Mouse (Mus musculus): ENCODE measurements around the gene Kcnj9.

The Kcnj9 gene

DNA sequence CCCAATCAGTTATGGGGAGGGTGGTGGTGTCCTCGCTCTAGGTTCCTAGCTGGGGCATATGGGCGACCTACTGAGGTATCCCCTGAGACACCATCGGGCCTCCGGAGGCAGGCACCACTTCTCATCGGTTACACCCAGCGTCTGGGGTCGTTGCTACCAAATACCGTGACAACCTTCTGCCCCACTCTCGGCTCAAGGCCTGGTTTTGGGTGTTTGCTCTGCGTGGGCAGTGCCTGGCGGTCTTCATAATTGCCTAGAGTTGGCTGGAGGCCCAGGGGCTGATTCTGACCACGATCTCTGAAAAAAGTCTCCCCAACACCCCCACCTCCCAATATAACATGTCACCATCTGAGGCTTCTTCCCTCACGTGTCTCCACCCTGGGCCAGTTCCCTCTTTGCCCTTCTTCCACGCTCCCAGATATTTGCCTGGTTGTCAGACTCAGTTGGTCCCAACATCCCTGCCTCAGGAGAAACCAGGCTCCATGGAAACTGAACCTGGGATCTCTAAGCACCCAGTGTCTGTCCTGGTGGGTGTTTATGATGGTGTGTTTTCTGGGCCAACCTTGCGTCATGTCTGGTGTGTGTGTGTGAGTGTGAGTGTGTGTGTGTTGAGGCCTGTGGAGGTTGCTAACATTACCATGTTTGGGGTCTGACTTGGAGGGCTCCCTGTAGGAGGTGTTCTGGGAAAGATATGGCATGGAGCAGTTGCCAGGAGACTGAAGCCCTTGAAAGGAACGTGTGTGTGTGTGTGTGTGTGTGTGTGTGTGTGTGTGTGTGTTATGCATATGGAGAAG lies 16.2 kb downstream of the Kcnj9 start:
- DNase-seq (ENCODE audit: low spot score in 2 of 2): peak; percentile 70 to 82

DNA sequence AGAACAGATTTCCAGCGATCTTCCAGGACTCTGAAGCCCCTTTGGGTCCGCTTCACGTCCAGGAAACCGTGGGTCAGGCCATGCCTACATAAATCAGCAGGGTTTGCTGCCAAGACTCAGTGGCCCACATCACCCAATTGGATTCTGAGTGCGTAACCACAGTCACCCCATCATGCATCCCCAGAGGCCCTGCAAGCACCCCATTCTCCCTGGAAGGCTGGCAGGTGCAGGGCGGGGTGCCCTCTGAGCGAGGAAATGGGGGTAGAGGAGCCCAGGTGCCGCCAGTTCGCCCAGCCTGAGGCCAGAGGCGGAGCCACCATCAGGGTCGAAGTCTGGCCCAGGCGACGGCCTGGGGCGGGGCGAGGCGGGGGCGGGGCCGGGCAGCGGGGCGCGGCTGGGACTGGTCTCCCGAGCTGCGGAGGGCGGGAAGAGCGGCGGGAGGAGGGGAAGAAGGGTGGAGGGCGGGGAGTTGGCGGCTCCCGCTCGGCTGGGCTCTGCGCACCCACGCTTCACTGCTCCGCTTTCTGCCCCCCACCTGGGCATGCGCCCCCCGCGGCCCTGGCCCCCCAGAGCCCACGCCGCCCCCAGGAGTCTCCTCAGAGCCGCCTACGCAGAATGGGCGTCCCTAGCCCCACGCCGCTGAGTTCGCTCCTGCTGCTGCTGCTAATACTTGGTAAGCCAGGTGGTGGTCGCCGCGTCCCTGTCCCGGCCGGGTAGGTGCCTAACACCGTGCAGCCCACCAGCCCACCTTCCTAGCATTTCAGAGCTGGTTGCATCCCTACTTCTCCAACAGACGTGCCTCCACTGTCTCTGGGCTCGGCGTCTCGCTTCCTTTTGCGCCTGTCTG lies 17.0 kb downstream of the Kcnj9 start:
- DNase-seq (ENCODE audit: low spot score in 2 of 2): peak; percentile 87

GRCm38 (mm10) chr1:172311248-172311906 lies 17.7 kb downstream of the Kcnj9 start:
- DNase-seq (ENCODE audit: low spot score in 2 of 2): peak; percentile 56 to 75

GRCm38 (mm10) chr1:172309699-172310398 lies 19.3 kb downstream of the Kcnj9 start:
- peak; percentile 94 to 95 for DNase-seq (ENCODE audit: low spot score in 2 of 2)

- peak; percentile 76 to 89 for DNase-seq (ENCODE audit: low spot score in 2 of 2)
These were observed 20.7 kb downstream of the Kcnj9 start for GRCm38 (mm10) chr1:172308409-172308808.

- peak; percentile 41 to 57 for DNase-seq (ENCODE audit: low spot score in 2 of 2)
These were observed 21.2 kb downstream of the Kcnj9 start for GRCm38 (mm10) chr1:172307936-172308335.

DNA sequence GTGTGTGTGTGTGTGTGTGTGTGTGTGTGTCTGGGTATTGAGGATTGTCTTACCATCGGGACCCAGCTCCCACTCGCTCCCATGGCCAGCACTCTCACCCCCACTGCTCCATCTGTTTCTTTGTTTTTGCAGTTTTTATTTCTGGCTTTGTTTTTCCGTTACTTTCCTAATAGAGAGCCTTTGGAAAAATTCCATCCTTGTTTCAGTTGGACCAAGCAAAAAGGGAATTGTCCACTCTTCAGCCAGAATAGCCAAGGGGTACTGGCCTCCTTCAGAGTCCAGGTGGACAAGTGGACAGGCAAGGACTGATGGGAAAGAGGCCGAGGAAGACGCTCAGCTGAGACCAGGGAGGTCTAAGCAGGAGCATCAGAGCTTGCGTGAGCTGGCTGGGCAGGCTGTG lies 22.2 kb downstream of the Kcnj9 start:
- DNase-seq (ENCODE audit: low spot score in 2 of 2): no peak

GRCm38 (mm10) chr1:172306196-172306595 lies 22.9 kb downstream of the Kcnj9 start:
- no peak for DNase-seq (ENCODE audit: low spot score in 2 of 2)

DNA sequence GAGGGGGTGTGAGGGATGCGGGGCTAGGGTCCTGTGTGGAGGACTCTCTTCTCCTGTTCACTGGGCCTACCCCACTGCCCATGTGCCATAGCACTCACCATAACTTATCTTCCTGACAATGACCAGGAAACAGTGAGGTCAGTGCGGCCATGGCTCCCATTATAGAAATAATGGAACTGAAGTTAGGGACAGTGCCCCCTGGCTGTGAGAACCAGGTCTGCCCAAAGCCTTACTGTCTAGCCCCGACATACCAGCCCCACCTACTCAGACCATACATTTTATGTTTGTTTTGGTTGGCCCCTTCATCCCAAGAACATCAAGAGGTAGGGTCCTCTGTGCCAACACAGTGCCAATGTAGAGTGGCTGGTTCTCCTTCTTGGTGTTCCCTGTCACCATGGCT lies 23.5 kb downstream of the Kcnj9 start:
- no peak for DNase-seq (ENCODE audit: low spot score in 2 of 2)

GRCm38 (mm10) chr1:172305153-172305552 lies 24.0 kb downstream of the Kcnj9 start:
- DNase-seq (ENCODE audit: low spot score in 2 of 2): no peak

GRCm38 (mm10) chr1:172304443-172304842 lies 24.7 kb downstream of the Kcnj9 start:
- no peak for DNase-seq (ENCODE audit: low spot score in 2 of 2)

- DNase-seq (ENCODE audit: low spot score in 2 of 2): no peak
These were observed 26.3 kb downstream of the Kcnj9 start for GRCm38 (mm10) chr1:172302851-172303250.

GRCm38 (mm10) chr1:172302311-172302710 lies 26.8 kb downstream of the Kcnj9 start:
- no peak for DNase-seq (ENCODE audit: low spot score in 2 of 2)

DNA sequence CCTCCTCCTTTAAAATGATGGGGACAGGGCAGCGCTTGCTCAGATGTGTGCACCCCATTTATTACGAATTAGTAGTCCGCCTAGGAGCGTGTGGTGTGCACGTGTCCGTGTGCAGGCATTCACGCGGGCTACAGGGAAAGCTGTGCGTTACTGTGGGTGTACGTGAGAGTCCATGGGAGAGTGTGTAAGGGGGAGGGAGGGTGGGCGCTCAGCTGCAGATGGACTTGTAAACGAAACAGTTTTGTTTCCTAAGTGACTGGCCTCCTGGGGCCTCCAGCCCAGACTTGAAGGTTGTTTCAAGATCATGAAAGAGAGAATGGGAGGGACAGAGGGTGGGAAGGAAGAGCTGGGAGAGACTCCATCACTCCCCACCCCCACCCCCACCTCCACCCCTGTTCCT lies 27.9 kb downstream of the Kcnj9 start:
- no peak for DNase-seq (ENCODE audit: low spot score in 2 of 2)

GRCm38 (mm10) chr1:172300247-172300646 lies 28.9 kb downstream of the Kcnj9 start:
- peak in 1 of 2 experiments; percentile 67 for DNase-seq (ENCODE audit: low spot score in 2 of 2)

DNA sequence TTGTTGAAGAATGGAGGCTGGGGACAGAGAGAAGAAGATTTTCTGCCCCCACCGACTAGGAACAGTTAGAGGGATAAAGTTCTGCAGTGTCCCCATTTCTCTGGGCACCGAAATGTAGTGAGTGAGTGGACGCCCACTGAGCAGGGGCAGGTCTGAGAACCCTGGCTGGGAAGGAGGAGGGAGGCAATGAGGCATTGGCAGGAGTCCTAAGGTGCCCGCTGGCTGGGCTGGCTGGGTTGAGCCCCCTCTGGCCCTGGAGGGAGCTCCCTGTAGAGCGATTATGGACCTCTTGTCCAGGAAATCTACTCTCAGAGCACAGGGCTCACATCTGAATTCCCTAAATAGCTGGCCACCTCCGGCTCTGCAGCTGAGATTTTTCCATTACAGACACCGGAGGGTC lies 29.6 kb downstream of the Kcnj9 start:
- DNase-seq (ENCODE audit: low spot score in 2 of 2): peak; percentile 68 to 73

- peak; percentile 81 to 87 for DNase-seq (ENCODE audit: low spot score in 2 of 2)
These were observed 31.2 kb downstream of the Kcnj9 start, which contains the start of gene Atp1a2 for GRCm38 (mm10) chr1:172297611-172298537. Atp1a2 (minus strand) TSS chr1:172298064.

- no peak for DNase-seq (ENCODE audit: low spot score in 2 of 2)
These were observed 32.2 kb downstream of the Kcnj9 start for GRCm38 (mm10) chr1:172296816-172297510.

DNA sequence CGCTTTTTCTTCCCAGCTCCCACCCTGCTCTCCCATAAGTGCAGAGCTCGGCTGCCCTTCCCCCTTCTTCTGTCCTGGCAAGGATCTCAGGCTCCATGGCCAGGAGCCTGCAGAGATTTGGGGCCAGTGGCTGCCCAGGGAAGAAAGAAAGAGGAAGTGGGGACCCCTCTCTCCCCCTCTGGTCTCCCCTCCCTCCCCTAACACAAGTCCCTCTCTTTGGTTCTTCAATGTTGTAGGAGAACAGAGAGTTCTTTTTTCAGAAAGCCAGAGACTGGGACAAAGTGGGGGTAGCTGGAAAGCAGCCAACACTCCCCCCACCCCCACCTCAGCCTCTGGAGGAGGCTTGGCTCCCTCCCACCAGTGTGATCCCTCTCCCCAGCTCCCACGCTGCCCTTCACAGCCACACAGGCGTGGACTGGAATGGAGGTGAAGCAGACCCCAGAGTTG lies 33.3 kb downstream of the Kcnj9 start:
- peak; percentile 84 to 87 for DNase-seq (ENCODE audit: low spot score in 2 of 2)

- no peak for DNase-seq (ENCODE audit: low spot score in 2 of 2)
These were observed 35.7 kb downstream of the Kcnj9 start for GRCm38 (mm10) chr1:172293449-172293848.

All from right cerebral cortex, postnatal 10 days (tissue).